Mouse (Mus musculus) cerebellum, adult 11-12 months (tissue): ENCODE results near the gene Chd9.

Experiments used
- DNase-seq: peaks from one replicate; pipeline ENCODE4 v3.0.0; 2022

The Chd9 gene

GRCm38 (mm10) chr8:90828181-90828986 is at the start of gene Chd9:
Chd9 (plus strand) TSS chr8:90828352.
- peak; percentile 94 for DNase-seq

- DNase-seq, result no peak
Measured at GRCm38 (mm10) chr8:90791616-90792015, 36.5 kb upstream of the Chd9 start.

- DNase-seq, result peak; percentile 37
Measured at GRCm38 (mm10) chr8:90793710-90794109, 34.4 kb upstream of the Chd9 start.

GRCm38 (mm10) chr8:90794990-90795861 is 32.9 kb upstream of the Chd9 start:
- DNase-seq, result peak; percentile 13

- no peak for DNase-seq
Measured at GRCm38 (mm10) chr8:90799473-90799872, 28.7 kb upstream of the Chd9 start.

- DNase-seq, result no peak
Measured at GRCm38 (mm10) chr8:90813602-90814320, 14.4 kb upstream of the Chd9 start.

GRCm38 (mm10) chr8:90816061-90816882 is 11.9 kb upstream of the Chd9 start:
- no peak for DNase-seq

GRCm38 (mm10) chr8:90817293-90817692 is 10.9 kb upstream of the Chd9 start, which contains the start of gene Gm19935:
Gm19935 (minus strand) TSS chr8:90817393.
- no peak for DNase-seq

GRCm38 (mm10) chr8:90819561-90820320 is 8.4 kb upstream of the Chd9 start:
- DNase-seq, result no peak

GRCm38 (mm10) chr8:90820321-90820696 is 7.8 kb upstream of the Chd9 start:
- no peak for DNase-seq

- DNase-seq, result no peak
Measured at GRCm38 (mm10) chr8:90822443-90822842, 5.7 kb upstream of the Chd9 start.

- no peak for DNase-seq
Measured at GRCm38 (mm10) chr8:90825459-90825871, 2.7 kb upstream of the Chd9 start.

GRCm38 (mm10) chr8:90828987-90829740 is 1.0 kb downstream of the Chd9 start:
- peak; percentile 48 for DNase-seq

GRCm38 (mm10) chr8:90829825-90830224 is 1.7 kb downstream of the Chd9 start:
- DNase-seq, result no peak

GRCm38 (mm10) chr8:90830980-90831379 is 2.8 kb downstream of the Chd9 start:
- no peak for DNase-seq

GRCm38 (mm10) chr8:90832576-90833289 is 4.6 kb downstream of the Chd9 start:
- peak; percentile 48 for DNase-seq

GRCm38 (mm10) chr8:90833628-90834320 is 5.6 kb downstream of the Chd9 start:
- no peak for DNase-seq

GRCm38 (mm10) chr8:90834321-90834672 is 6.1 kb downstream of the Chd9 start:
- DNase-seq, result no peak

GRCm38 (mm10) chr8:90837440-90837839 is 9.3 kb downstream of the Chd9 start:
- DNase-seq, result no peak
